ENCODE assay signal across 8 mouse cellular contexts in the genomic region with DNA sequence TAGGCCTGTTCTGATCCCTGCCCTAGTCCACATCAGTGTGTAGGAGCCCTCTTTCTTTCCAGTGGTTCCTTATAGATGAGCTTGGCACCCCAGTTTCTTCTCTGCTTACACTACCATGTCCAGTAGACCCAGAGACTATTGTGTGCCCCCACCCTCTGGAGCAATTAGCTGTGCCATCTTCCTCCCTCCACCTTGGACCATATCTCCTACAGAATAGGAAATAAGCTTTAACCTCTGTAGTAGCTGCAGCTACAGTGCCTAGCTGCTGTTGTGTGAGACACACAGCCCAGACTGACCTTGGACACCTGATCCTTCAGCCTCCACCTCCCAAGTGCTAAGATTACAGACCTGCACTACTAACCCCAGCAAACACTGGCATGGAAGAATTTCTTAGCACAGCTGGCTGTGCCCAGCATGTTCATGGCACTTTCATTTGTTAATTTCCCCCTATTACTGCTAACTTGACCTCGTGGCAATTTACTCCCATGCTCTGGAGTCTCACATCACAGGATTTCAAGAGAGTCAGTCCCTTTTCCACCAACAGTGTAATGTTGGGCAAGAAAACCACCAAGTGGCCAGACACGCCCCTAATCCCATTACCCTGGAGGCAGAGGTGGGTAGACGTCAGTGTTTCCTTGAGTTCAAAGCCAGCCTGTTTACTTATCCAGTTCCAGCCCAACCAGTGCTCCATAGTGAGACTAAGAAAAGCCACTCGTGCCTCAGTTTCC. TPM values are rescaled to one million over a fixed set of nuclear protein-coding genes. Genes with fewer than 3 reads are reported as not detected.
DNase-seq lines count a peak whose midpoint lies in the region; ATAC-seq and TF ChIP-seq lines count a peak whose summit lies in the region.

No protein-coding gene starts in this region.

- no peak for ATAC-seq in forebrain, embryonic 14.5 days

- no peaks in the 10 kb centered on the region for H3K36me3 ChIP-seq in kidney, adult 2 months (ENCODE audit: control insufficient read depth, insufficient read depth, low read length)
- H3K36me3 ChIP-seq in limb, embryonic 10.5 days = peaks cover 15% of the 10 kb centered on the region
- peaks cover 37% of the 10 kb centered on the region for H3K36me3 ChIP-seq in megakaryocyte, embryonic 14.5 days (replicated peaks; ENCODE audit: low read length)
- H3K36me3 ChIP-seq in forebrain, embryonic 14.5 days (ENCODE audit: control insufficient read depth, insufficient read depth, low read length) = no peaks in the 10 kb centered on the region

- DNase-seq in kidney, adult 2 months = peak; percentile 21
- DNase-seq in kidney, postnatal 36 days = no peak
- peak; percentile 34 for DNase-seq in R1 (ENCODE audit: low read depth, low spot score)
- no peak for DNase-seq in limb, embryonic 10.5 days (ENCODE audit: low spot score)
- DNase-seq in urinary bladder, postnatal 14 days (ENCODE audit: low spot score) = no peak
- DNase-seq in retina, embryonic 14.5 days (ENCODE audit: low spot score) = no peak
- DNase-seq in forebrain, embryonic 14.5 days (ENCODE audit: low spot score) = no peak

- no peaks in the 10 kb centered on the region; the same call in 1 of the 2 replicates for H3K4me1 ChIP-seq in kidney, adult 2 months (ENCODE audit: control insufficient read depth, insufficient read depth, low read length)
- H3K4me1 ChIP-seq in limb, embryonic 10.5 days = peaks cover 20% of the 10 kb centered on the region
- peaks cover 52% of the 10 kb centered on the region for H3K4me1 ChIP-seq in megakaryocyte, embryonic 14.5 days
- H3K4me1 ChIP-seq in forebrain, embryonic 14.5 days (ENCODE audit: control insufficient read depth, insufficient read depth, low read length) = peaks cover 4% of the 10 kb centered on the region; the same call in 1 of the 2 replicates

- H3K4me3 ChIP-seq in kidney, adult 2 months (ENCODE audit: insufficient read depth, low read depth, low read length) = peak overlapping the region; percentile 87; the same call in 1 of the 2 replicates
- H3K4me3 ChIP-seq in limb, embryonic 10.5 days = no peak overlapping the region
- H3K4me3 ChIP-seq in megakaryocyte, embryonic 14.5 days (replicated peaks) = peak overlapping the region; percentile 94
- H3K4me3 ChIP-seq in forebrain, embryonic 14.5 days (ENCODE audit: low read depth, low read length) = no peak overlapping the region

- WGBS in kidney, adult 2 months = 52% methylated on average over 4 of the region's 4 CpGs
- WGBS in limb, embryonic 10.5 days = 54% methylated on average over 4 of the region's 4 CpGs
- 64% methylated on average over 4 of the region's 4 CpGs for WGBS in forebrain, embryonic 14.5 days

- peak overlapping the region; percentile 58 for H3K27ac ChIP-seq in kidney, adult 2 months (ENCODE audit: insufficient read depth, low read depth, low read length)
- peak overlapping the region; percentile 43; the same call in 1 of the 2 replicates for H3K27ac ChIP-seq in limb, embryonic 10.5 days
- H3K27ac ChIP-seq in forebrain, embryonic 14.5 days (ENCODE audit: low read depth, low read length) = no peak overlapping the region

- TF ChIP-seq CTCF in kidney, adult 2 months (conservative IDR thresholded peaks at IDR 0.05; ENCODE audit: insufficient read depth, insufficient read length, low read depth, low read length) = no peak

- TF ChIP-seq POLR2A in kidney, adult 2 months (IDR thresholded peaks at IDR 0.05; ENCODE audit: low read depth, low read length) = no peak

- no peaks in the 10 kb centered on the region for H3K9me3 ChIP-seq in limb, embryonic 10.5 days (replicated peaks)
- peaks cover 7% of the 10 kb centered on the region for H3K9me3 ChIP-seq in megakaryocyte, embryonic 14.5 days
- no peaks in the 10 kb centered on the region for H3K9me3 ChIP-seq in forebrain, embryonic 14.5 days (replicated peaks; ENCODE audit: control insufficient read depth, low read length)

- H3K9ac ChIP-seq in forebrain, embryonic 14.5 days (ENCODE audit: low read length) = no peak overlapping the region

- H3K27me3 ChIP-seq in kidney, adult 2 months (replicated peaks; ENCODE audit: control insufficient read depth, insufficient read depth, low read length) = no peaks in the 10 kb centered on the region
- no peaks in the 10 kb centered on the region for H3K27me3 ChIP-seq in limb, embryonic 10.5 days (ENCODE audit: low read depth, poor library complexity, severe bottlenecking)
- H3K27me3 ChIP-seq in megakaryocyte, embryonic 14.5 days (replicated peaks) = no peaks in the 10 kb centered on the region
- no peaks in the 10 kb centered on the region for H3K27me3 ChIP-seq in forebrain, embryonic 14.5 days (replicated peaks; ENCODE audit: control insufficient read depth, insufficient read depth, low read length)

- no peak overlapping the region for H3K4me2 ChIP-seq in forebrain, embryonic 14.5 days (ENCODE audit: low read length)

RNA-seq across cellular contexts. Expression of a gene that starts 1.5 kb away (rescaled TPM):
- polyA plus RNA-seq in kidney, adult 2 months (2012; rRNA removed) = 6.5 and 9.2 TPM in 2 replicates
- polyA plus RNA-seq in limb, embryonic 10.5 days (2016; fragmentation: Nextera tagmentation; extraction: Ambion mirVana) = 7.4 and 8.2 TPM in 2 replicates
- polyA plus RNA-seq in megakaryocyte, embryonic 14.5 days (2012; ENCODE audit: insufficient read depth, low replicate concordance) = 5.7 and 6.0 TPM in 2 replicates
- polyA plus RNA-seq in forebrain, embryonic 14.5 days (2014; fragmentation: Nextera tagmentation; extraction: Ambion mirVana) = 1.3 and 1.9 TPM in 2 replicates

RNA-seq across cellular contexts. Expression of a gene that starts 34.6 kb away (rescaled TPM):
- 12.2 and 12.7 TPM in 2 replicates for polyA plus RNA-seq in kidney, adult 2 months (2012; rRNA removed)
- polyA plus RNA-seq in limb, embryonic 10.5 days (2016; fragmentation: Nextera tagmentation; extraction: Ambion mirVana) = 26.8 and 37.6 TPM in 2 replicates
- 3.8 TPM in 1 of 2 replicates, not detected in the other for polyA plus RNA-seq in megakaryocyte, embryonic 14.5 days (2012; ENCODE audit: insufficient read depth, low replicate concordance)
- polyA plus RNA-seq in forebrain, embryonic 14.5 days (2014; fragmentation: Nextera tagmentation; extraction: Ambion mirVana) = 52.8 and 58.5 TPM in 2 replicates

Comparison
In these comparisons a context has a peak if more than half of its experiments do, and no peak if none do; other contexts are left out.
1. DNase-seq: peak in kidney, adult 2 months (single experiment) and R1 (single experiment); none in kidney, postnatal 36 days (0 of 2), limb, embryonic 10.5 days (single experiment), urinary bladder, postnatal 14 days (single experiment), retina, embryonic 14.5 days (single experiment) and forebrain, embryonic 14.5 days (single experiment).
2. H3K4me3 ChIP-seq: peak in kidney, adult 2 months (single experiment) and megakaryocyte, embryonic 14.5 days (single experiment); none in limb, embryonic 10.5 days (single experiment) and forebrain, embryonic 14.5 days (single experiment).